Mouse (Mus musculus) cerebellum, adult 18-20 months (tissue): ENCODE measurements around the gene Myadml2.

Experiments used
- DNase-seq, 2 experiments: peaks; one replicate each; pipeline ENCODE4 v3.0.0; 2021

Myadml2 gene

DNA sequence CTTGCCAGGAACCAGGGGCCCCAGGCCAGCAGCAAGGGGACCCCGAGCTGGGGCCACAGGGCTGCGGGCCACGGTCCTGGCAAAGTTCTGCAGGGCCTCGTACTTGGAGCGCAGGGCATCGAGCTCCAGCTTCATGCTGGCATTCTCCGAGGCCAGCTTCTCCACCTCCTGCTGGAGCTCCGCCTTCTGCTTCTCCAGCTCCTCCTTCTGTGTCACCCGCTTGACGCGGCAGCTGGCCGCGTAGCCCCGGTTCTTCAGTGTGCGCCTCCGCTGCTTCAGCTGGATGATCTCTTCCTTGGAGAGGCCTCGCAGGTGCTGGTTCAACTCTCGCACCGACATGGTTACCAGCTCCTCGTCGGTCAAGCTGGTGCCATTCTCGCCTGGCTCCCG is 18.6 kb downstream of the Myadml2 start:
- peak in 1 of 2 experiments; percentile 25 for DNase-seq

DNA sequence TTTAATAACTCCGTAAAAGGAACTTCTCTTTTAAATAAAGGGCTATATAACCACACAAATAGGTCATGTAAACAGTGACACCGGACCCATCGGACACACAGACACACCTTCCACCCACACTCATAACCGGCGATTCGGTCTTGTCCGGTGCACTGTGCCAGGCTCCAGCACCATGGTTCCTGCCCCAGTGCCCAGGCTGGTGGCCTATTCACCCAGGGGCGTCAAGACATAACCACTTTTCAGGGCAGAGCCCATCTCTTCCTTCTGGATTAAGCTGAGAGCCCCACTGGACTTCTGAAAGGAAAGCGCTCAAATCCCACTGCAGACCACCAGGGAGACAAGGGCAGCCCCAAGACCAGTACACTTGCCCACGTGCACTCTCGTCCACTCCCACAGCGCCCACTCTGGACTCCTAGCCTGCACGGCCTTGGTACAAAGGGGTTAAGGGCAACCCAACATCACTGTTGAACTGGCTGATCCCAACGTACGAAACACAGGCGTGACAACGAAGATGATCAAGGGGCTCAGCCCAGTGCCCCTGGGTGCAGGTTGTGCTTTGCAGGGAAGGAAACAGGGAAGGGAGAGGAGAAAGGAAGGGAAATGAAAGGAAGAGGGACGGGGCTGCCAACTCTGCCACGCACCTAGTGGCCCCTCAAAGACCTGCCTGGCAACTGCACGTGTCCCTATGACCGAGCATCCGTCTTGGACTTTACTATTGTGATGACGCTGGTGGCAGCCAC is 19.2 kb downstream of the Myadml2 start:
- no peak for DNase-seq

DNA sequence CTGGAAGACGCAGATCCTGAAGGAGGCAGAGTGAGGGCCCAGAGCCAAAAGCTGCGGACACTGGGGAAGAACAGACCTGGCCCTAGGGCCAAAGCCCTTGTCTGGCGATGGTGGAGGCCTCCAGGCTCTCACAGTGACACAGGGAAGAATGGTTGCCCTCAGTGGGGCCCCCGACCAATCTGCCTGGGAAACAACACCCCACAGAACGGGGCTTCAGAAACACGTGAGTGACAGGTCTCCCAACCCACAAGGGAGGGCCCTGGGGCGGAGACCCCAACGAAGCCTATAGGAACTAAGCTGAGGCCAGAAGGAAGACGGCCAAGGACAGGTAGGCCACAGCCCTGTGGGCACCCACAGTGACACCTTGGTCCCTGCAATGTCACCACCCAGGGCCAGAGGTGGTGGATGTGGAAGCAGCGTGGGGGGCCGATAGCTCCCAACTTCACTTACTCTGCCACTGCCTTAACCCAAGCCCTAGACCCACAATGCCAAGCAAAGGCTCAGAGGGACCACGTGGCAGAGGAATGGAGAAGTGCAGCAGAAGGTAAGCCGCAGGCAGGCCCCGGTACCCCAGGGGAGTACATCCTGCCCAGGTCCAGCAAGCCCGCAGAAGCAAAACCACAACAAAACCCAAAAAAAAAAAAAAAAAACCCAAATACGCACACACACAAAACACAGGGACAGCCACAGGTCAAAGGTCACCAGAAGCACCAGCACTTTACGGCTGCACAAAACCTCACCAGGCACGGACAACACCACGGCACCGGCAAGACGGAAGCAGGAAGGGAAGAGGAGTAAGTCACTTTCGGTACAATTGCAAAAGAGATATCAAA is 20.3 kb downstream of the Myadml2 start:
- peak in 1 of 2 experiments; percentile 19 for DNase-seq

DNA sequence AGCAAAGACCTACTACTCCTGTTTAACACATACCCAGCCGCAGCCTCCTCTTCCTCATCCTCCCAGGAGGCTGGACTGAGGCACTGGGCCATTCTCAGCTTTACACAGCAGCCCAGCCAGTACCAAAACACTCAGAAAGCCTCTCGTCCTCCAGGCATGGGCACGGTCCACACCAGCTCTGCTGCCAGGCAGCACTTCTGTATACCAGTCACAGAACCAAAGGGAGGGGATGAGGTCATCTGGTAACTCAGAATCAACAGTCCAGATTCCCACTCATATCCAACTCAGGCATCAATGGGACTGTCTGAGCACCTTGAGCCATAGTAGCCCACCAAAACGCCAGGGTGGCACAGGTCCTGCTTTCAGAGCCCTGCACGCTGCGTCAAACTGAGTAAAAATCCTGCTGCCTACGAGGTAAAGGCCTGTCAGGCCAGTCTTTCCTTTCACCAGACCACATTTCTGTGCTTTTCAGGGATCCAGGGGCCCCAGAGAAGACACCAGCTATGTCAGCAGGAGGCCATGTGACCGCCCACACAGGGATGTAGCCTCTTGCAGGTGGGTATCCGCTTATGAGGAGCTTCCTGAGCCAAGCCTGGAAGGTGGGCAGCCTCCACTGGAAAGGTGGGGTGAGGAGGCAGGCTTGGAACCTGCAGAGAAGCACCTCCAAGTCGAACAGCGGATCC is 21.0 kb downstream of the Myadml2 start:
- no peak for DNase-seq

DNA sequence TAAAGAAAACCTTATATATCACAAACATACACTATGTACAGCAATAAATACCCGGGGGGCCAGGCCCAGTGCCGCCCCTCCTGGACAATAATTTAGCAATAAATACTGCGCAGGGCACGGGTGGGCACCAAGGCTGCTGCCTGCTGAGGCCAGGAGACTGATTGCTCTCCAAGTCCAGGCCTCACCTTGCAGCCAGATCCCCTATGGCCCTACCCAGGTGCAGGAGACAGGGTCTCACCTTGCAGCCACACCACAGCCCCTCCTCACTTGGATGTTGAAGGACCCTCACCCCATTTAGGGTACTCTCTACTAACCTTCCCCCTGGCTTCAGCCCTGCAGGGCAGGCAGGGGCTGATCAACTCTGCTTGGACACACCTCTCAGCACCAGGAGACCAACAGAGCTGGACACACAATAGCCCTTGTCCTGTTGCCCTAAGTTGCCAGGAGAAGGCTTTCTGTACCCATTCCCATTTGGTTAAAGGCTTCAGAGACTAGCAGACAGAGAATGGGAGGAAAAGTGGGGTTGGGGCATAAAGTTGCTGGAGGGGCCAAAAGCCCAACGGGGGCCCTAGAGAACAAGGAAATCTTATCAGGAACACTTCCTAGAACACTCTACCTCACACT is 22.7 kb downstream of the Myadml2 start, which contains the start of gene Sirt7:
TSS of gene Sirt7 (minus strand) at position 89 of the 624 bp plus-strand sequence.
- DNase-seq: no peak

DNA sequence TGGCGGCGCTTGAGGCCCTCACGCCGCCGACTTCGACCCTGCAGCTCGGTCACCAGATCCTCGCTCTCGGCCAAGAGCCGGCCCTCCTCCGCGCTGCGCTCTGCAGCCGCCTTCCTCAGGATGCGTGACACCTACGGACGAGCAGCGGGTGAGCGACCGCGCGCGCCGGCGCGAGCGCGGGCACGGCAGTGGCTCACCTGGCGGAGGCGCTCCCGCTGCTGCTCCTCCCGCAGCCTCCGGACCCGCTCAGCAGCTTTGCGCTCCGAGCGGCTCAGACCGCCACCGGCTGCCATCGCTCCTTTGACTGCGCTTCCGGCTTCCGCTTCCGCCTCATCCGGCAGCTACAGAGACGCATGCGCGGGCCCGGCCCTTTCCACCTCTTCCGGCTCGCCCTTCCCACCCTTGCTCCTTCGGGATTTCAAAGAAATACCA is 23.3 kb downstream of the Myadml2 start:
- peak; percentile 87 to 90 for DNase-seq

DNA sequence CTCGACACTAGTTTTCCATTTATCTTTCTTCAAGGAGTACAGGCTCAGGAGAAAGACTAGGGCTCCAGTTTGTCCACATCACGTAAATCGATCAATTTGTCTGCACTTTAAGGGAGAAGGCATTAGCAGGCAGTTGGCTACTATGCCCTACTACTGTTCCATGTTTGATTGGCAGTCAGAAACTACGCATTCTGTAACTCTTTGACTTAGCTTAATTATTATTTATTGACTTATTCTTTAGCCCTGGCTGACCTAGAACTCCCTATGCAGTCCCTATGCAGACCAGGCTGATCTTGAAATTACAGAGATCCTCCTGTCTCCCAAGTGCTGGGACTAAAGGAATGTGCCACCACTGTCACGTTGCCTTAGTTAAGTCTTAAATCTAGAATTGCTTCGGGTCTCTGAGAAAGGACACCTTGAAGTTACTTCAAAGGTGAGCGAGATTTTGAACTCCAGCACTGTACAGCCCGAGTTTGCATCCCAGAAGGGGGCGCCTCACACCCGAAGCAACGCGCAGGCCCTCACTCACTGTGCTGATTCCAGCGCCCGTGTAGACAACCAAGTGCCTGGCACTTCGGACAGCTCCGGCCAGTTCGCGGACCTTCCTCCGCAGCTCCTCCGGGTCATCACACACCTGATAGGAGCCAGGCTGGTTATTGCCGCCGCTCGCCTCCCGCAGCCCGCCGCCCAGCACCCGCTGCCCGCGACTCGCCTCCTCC is 23.8 kb downstream of the Myadml2 start:
- peak; percentile 64 to 65 for DNase-seq

DNA sequence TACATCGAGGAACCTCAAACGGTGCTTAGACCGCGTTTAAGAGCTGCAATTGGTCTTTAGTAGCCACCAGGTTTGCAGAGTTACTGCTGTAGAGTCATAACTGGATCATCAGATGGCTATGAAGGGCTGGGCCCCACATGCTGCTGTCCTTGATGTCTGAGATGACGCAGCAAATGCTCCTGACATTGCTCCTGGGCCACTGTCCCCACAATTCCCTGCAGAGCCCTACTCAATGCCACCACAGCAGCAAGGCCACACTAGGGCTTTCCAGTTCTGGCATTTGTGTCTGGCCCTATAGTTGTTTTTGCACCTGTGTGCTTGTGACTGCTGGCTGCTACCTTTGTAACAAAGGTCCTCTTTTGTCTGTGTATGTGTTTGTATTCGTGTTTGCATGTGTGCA is 25.2 kb downstream of the Myadml2 start:
- no peak for DNase-seq

DNA sequence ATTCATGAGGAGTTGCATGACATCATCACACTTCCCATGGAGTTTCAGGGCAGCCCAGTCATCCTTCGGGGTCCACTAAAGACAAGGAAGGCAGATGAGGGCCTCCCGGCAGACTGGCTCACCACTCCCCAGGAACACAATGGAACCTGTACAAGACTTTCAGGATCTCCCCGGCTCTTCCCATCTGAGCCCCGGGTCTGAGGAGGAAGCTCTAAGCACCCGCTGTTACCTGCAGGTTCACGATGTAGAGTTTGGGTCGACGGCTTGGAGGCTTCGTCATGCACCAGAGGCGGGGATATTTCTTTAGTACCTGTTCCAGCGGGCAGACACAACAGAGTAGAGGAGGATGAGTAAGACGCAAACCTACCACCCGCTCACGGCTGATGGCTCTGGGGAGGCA is 27.8 kb downstream of the Myadml2 start:
- DNase-seq: no peak

DNA sequence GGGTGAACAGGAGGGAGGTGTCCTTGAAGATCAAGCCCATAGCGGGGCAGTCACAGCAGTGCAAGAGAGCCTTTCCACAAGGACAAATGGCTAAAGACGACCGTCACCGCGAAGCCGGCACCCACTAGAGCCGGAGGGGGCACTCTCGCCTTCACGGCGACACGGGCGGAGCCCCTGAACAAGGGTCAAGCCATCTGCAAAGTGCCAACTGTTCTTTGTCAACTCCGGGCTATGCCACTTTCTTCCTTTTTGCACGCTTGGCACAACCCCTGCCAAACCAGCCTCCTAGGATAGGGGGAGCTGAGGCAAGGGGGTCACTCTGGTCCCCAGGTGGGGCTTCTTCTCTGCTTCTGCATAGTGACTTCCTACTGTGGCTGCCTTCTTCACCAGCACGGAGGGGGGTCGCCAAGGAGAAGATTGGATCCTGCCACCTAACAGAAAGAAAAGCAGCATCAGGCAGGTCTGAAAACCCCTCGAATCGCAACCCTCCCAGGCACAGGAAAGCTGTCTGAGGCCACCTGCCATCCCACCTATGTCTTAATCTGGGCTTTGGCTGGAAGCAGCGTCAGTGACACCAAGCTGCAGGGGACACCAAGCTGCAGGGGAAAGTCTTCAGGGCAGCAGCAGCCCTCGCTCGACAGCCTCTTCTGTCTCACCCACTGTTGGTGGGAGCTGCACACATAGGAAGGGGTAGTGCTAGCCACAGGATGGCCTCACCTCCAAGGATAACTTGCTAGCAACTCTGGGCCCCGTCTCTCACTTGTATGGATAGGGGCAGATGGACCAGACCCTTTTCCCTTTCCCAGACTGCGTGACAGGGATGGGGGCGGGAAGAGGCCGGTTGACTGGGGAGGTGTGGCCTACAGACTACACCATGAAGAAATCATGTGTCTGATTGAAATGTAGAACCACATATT is 29.1 kb downstream of the Myadml2 start:
- DNase-seq: peak in 1 of 2 experiments; percentile 26

DNA sequence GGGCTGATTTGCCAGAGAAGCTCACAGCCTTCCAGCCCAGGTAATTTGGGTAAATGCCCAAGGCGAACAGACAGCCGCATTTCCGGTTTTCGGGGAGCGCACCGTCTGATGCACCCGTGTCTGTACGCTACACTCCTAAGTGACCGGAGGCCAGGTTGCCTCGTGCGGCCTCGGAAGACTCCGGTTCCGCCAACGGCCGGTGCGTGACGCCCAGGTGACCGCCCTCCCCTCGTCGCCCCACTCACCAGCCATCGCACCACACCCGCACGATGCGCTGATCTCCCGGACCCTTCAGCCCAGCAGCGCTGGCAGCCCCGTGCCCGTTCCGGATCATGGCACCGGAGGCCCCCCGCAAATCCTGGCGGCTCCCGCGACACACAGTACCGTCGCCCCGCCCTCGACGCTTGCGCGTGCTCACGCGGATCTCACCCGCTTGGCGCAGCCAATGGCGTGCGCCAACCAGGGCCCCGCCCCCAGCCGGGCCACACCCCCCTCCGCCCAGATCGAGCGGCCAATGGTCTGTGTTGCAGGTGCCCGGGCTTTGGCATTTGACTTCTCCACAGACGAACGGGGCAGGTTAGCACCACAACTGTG is 30.3 kb downstream of the Myadml2 start, which contains the start of gene Pcyt2:
TSS of gene Pcyt2 (minus strand) at position 418 of the 594 bp plus-strand sequence.
- peak; percentile 94 to 95 for DNase-seq

DNA sequence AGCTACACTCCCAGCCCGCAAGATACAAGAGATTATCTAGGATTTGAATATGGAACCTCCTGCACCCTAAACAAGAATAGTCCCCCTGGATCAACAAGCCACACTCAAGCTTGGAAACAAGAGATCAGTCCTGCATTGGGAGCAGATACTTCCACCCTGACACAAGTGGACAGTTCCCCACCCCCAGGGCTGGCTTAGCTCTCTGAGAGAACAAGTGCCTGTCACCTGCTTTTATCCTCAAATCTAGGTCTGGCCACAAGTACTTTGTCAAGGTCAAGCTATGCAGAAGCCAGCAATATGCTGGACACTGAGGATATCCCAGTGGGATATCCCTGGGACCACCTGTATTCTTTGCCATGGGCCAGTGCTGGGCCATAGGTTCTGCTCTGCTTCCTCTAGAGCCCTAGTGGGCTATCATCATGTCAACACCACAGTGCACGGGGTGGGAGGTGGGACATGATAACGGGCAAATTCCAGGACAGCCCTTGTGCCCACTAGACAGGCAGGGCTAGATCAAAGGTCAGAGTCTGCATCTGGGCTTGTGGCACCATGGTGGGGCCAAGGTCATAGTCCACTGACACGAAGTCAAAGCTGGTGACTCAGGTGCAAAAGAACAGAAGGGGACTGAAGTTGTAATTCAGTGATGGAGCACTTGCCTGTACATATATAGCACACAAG is 31.2 kb downstream of the Myadml2 start:
- DNase-seq: peak in 1 of 2 experiments; percentile 20

DNA sequence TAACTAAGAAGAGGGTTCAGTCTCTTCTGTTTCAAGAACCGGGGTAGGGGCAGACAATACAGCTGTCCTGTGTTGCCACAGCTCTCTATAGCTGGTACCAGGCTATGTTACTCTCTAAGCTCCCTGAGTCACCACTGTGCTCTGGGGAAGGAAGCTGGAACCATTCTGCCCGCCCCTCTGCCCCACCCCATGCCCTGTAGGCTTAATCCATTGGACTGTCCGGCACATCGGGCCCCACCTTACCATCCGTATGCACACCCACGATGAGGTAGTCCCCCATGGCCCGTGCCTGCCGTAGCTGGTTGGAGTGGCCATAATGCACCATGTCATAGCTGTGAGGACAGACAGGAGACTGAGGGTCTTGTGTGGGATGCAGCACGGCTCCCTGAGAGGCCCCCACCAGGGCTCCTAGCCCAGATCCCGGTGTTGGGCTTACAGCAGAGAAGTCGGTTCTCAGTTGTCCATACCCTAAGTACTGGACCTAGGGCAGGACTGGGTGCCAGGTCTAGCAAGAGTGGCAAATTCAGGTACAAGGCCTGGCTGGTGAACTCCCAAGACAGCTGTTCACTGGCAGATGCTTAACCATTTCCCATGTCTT is 32.3 kb downstream of the Myadml2 start:
- DNase-seq: peak in 1 of 2 experiments; percentile 20

DNA sequence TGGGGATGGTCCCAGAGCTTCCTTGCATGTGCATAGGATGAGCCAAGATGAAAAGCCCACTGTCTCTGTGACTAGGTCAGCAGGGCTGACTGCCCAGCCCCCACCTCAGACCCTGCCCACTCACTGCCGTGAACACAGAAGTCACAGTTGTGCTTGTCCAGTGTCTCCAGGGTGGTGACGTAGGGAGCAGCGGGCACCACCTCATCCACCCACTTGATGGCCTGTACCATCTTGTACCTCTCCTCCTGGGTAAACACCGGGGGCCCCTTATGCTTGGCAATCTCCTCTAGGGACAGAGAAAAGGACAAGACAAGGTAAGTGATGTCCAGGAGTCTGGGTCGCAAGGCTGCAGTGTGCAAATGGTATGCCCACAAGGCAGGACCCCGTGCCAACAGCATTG is 32.8 kb downstream of the Myadml2 start:
- peak in 1 of 2 experiments; percentile 22 for DNase-seq

DNA sequence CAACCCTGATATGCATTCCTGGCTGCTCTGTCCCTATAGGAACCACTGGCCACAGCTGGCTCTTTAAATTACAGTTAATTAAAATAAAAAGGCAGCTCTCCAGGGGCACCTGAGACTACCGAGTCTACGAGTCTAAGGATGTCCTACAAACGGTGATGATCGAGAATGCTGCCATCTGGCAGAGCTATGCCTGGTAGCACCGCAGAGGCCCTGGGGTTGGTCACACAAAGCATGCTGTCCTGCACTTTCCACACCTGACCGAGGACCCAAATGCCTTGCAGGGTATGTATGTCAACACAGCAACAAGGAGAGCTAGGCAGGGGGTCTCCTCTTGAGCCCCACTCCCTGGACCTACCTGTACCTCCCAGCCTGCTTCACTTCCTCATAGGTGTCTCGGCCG is 34.0 kb downstream of the Myadml2 start:
- peak in 1 of 2 experiments; percentile 33 for DNase-seq

DNA sequence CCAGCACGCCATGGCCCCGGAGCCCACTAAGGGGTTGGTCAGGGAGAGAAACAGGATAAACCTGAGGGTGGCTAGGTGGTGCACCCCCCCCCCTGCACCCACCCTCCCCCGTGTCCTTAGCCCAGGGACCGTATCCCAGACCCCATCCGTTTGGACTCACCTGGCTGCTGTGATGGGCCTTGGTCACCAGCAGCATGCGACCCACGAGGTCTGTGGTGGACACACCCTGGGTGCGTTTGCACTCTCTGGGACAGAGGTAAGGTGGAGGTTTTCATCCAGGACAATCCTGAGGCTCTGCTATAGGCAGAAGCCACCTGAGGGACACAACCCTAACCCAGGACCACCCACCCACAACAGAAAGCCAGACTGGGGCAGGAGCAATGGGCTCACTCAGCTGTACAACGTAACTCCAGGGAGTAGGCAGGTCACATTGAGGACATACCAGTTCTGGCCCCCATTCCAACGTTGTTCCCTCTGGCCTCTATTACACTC is 34.4 kb downstream of the Myadml2 start:
- DNase-seq: peak in 1 of 2 experiments; percentile 19

DNA sequence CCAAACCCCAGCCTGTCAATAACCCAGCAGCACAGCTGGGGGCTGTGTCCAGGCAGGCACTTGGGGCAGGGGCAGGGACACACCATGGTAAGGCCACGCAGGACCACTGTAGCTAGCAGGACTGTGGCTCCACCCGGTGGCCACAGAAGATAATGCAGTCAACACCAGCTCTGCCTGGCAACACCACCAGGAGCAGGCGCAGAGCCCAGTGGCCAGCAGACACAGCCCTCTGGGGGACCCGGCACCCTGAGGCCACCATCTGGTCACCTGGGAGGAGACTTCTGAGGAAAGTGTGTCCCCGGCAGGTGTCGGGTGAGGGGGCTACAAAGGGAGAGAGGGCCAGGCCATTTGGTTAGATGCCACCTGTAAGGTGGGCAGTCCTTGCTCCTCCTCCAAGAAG is 35.2 kb downstream of the Myadml2 start:
- peak; percentile 91 to 95 for DNase-seq

DNA sequence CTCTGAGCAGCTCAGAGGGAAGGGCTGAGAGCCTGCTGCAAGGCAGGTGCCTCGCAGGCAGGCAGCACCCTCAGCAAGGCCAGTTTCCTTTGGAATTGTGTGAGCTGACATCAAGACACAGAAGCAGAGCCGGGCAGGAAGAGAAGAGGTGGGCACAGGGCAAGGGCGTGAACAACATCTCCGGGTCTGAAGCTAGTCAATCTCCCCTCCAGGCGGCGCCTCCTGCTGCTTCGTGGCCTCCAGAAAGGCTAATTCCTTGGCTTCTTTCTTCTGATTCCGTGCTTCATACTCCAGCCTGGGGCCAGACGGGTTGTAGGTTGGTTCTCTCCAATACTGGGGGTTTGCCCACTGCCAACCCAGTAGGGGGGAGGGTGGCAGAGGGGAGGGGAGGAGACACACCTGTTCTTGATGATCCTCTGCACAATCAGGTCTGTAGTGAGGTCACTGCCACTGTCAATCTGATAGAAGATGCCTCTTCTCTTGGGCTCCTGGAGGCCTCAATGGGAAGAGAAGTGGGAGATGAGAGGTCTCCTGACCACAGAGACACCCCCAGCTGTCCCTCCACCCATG is 37.4 kb downstream of the Myadml2 start:
- no peak for DNase-seq

DNA sequence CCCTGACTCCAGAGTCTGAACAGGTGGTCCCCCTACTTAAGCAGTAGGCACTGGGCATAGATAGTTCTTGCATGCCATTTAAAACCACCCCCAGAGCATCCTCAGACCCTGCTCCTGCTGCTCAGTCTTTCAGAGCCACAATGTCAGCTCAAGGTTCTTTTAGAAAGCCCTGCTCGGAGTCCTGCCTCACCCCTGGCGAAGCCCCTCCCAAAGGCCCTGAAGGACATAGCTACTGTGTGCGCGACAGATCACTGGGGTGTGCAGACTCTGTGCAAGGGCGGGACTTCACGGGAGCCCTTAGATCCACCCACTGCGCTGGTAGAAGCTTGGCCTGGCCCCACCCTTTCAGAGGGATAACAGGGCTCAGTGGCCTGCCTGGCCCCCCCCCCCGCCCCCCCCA is 38.7 kb downstream of the Myadml2 start:
- no peak for DNase-seq
